Mouse (Mus musculus) adrenal gland, adult (tissue): Measurements from ENCODE around the gene Nradd.

Experiments used
- DNase-seq, 2 experiments: peaks; one replicate each; pipeline ENCODE4 v3.0.0; 2022 to 2023; ENCODE audit warnings: low spot score in 1 of 2; ENCODE audit not compliant: inconsistent age in 2 of 2

Nradd gene

DNA sequence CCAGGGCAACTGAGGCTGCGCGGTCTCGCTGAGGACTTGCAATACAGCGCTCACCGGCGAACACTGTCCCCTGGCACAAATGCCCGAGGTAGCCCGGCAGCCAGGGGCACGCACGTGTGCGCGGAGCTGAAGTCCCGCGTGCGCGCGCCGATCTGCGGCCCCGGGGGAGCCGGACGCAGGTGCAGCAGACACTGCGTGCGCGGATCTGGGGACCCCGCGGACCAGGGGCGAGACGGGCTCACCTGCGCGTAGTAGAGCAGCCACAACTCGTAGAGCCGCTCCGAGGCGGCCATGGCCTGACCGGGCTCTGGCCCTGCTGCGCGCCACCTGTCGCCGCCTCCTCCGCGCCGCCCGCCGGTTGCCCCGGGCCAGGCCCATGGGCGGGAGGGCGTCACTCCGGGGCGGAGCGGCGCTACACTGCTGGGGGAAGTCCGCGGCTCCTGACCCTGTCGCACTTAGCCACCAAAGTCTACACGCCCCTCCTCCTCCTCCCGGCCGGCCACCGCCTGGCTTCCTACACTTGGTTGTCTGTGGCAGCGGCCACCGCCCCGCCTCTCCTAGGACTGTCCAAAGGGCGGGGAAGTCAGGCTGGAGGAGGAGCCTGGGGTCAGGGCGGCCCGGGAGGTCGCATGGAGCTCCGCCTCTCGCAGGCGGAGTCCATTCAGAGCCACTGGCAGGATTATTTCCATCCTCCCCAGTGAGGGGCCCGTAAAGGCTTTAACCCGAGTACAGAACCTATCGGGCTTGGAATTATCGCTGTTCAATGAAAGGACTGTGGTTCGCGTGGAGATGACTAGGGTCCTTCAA, 29.6 kb upstream of the Nradd start, which contains the start of gene Nbeal2:
TSS of gene Nbeal2 (minus strand) at position 507 of the 807 bp plus-strand sequence.
- DNase-seq = peak; percentile 98

DNA sequence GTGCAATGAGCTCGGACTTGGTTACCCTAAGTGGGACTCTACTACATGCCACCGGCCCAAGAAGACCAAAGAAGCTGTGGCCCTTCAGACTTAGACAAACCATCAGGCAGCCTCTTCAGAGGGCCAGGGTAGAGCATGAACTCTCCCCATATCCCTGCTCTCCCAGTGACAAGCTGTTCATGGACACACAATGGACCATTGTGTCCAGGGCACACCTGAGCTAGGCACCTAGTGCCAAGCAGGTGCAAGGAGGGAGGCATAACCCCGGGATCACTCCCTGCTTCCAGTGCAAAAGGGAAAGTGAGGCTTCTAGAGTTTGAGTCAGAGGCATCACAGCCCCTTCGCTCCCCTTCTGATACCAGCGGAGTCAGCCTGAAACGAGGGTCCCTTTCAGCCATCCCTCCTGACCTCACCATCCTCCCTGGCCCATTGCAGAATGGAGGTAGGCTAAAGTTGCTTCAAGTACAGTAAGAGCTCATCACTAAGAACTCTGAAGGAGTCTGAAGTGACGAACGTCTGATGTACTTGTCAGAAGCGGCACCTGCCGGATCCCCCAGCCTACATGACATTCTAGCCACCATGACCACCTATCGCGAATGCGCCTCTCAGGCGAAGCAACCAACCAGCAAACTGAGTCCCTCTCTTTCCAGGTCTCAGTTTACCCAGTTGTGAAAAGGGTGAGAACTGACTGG, 28.9 kb upstream of the Nradd start:
- no peak for DNase-seq

DNA sequence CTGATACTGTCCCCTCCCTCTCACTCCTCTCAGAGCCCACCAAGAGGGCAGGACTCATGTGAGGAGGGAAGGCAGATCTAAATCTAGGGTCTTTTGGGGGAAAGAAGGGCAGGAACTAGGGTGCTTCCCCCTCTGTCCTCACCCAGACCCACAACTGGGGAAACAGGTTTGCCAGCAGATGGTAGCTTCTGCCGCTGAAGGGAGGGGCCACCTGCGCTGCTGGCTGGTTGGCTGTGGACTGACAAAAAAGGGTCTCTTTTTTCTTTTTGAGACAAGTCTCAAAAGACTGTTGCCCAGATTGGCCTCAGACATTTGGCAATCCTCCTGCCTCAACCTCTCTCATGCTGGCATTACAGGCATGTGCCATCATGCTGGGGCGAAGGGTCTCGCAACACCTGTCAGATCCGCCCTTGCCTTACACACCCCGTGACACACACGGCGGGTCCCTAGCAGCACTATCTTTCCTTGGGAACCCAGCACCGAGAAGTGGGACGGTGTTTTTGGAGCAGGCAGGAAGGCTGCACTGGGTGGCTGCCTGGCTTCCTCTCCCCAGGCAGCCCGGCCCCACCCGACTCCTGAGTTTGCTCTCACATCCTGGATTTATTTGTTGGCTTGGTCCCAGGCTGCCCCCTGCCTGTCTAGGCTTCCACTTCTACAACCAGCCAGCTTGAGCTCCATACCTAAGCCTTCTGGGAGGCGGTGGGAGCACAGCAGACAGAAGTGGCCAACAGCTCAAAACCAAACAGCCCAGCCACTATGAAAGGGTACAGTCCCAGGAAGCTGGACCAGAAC, 27.9 kb upstream of the Nradd start:
- peak; percentile 52 to 61 for DNase-seq

DNA sequence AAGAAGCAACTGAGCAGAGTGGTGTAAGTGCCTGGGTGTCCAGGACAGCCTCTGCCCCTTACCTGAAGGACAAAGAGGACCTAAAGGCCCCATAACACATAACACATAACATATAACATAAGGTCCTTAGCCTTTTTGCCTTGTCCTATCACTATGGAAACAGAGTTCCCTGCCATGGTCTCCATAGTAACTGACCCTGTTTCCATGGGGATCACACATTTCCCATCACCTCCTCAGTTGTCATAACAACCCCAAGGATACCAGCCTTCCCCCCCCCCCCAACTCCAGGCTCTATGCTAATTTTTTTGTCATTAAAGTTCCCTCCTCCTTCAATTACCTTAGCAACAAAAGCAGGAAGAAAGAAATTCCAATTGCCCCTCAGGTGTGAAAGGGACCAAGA, 25.5 kb upstream of the Nradd start:
- DNase-seq = no peak

DNA sequence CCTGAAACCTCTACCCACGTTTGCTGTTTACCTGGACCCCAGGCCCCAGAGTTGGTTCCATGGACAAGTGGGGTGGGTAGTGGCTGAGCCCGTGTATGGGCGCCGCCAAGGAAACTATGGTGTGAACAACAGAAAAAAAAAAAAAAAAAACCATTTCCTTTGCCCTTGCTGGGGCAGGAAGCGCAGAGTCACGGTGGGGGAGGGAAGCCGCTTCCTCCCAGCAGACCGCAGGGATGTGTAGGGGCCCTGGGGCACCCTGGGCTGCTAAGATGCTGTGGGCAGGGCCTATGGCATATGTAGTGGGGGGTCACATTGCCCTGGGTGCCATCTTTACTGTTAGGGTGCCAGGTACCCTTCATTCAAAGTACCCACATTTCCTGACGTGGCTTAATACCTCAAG, 21.0 kb upstream of the Nradd start:
- no peak for DNase-seq

DNA sequence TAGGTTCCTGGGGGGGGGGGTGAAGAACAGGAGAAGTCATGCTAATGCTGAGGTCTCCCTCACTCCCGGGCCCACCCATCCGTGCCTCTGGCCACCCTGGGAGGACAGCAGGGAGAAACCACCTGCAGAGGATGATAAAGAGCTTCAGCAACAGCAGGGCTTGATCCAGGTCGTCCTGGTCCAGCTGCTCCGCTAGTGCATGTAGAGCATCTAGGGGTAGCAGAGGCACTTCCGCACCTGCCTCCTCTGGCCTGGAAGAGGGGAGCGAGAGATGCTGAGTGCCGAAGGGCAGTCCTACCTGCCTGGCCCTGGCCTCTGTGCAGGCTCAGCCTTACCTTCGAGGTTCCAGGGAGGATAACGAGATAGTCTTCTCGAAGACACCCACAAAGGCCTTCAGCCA, 20.0 kb upstream of the Nradd start:
- DNase-seq = no peak

DNA sequence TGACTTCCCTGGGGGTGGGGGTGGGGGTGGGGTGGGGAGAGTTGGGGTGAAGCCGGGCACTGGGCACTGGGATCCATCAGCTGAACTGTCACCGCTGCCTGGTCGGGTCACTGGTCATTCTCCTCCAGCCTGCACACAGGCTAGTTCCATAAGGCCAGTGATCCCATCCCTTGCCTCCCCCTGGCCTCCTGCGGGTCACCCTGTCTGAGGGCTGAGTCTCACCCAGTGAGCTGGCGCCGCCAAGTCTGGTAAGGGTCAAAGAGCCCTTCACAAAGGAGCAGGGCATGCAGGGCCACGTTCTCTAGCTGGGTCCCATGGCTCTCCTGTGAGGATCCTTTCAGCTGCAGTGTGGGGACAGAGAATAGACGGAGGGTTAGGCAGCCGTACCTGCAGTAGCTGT, 19.5 kb upstream of the Nradd start:
- DNase-seq = no peak

DNA sequence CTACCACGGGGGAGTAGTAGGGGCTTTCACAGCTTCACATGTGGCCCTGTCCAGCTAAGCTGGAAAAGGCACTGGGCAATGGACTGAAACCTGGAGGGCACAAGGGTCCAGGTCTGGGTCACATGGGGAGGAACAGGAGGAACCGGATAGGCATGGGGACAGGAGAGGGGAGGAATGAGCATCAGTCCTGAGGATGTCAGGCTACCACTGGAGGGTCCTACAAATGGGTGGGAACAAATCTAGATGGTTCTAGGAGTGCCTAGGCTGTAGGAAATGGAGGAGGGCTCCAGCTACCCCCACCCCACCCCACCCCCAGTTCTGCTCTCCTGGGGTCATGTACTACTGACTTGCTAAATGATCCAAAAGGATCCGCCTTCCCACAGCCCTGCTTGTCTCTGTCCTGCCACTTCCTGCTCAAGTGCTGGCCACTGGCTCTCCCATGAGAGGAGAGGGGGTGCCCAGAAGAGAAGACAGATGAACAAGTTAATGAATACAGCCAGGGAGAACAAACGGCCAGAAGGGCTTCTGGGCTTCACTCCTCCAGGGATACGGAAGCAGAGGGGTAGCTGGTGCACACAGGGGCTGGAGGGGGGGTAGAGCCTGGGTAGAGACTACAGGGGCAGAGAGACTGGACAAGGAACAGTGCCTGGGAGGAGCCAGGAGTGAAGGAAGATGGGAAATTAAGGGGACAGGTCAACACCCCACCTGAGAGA, 18.7 kb upstream of the Nradd start:
- DNase-seq = no peak

DNA sequence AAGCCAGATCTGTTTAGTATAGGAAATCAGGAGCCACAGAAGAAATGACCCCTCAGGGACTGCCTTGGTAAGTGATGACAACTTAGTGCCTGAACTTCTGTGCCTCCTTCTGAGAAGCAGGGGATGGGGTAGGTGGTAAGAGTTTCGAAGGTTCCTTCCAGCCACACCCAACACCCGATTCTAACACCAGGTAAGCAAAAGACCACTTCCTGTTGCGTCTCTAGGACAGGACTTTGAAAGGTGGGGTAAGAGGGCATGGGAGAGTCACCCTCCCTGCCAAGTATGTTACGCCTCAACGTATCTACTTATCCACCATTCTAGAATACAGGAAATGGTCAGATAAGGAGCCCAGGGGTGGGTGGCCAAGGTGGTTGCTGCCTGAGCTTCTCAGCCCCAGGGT, 16.8 kb upstream of the Nradd start:
- DNase-seq = no peak

DNA sequence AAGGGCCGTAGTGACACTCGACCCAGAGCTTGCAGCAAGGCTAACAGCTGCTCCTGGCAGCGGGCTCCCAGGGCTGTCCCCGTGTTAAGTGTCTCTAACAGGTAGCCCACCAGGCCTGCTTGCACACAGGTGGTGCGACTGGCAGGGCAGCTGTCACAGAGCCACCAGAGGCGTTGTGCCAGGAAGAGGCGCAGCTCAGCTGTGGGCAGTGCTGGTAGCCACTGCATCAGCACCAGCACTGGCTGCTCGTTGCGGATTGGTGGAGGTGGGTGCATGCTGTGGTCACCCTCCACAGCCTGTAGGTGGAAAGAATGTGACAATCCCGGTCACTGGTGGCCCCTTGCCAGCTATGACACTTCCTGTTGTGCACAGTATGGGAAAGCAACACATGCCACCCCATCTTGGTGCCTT, 14.4 kb upstream of the Nradd start:
- DNase-seq = no peak

DNA sequence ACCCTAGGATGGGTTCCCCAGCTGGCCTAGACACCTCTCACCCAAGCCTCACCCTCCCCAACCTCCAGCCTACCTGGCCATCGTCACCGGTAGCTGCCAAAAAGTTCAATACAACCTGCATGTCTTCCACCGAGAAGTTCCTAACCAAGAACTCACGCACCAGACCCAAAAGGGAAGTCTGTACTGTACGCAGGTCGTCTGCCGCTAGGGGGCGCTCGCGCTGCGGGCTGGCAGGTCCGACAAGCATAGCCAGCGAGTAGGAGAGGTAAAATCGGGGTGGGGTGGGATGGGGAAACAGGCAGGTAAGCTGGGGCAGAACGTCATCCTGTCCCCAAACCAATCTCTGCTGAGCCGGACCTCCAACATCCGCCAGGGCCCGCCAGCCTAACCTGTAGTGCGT, 11.0 kb upstream of the Nradd start:
- DNase-seq = peak; percentile 83 to 95

DNA sequence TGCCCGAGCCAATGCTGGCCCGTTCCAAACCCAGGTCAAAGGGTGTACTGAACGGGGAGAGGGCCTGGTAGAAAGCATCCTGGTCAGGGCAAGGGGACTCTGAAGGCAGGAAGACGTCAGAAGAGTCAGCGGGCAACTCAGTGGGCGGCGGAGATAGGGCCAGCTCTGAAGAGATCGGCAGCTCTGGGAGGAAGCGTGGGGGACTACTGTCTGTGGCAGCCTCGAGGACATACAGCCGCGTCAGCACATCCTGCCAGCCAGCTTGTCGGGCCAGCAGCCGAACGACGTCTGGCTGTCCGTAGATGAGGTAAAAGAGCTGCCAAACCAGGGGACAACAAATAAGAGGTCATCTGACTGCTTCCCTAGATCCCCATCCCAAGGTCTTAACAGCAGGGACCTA, 9.6 kb upstream of the Nradd start:
- no peak for DNase-seq

DNA sequence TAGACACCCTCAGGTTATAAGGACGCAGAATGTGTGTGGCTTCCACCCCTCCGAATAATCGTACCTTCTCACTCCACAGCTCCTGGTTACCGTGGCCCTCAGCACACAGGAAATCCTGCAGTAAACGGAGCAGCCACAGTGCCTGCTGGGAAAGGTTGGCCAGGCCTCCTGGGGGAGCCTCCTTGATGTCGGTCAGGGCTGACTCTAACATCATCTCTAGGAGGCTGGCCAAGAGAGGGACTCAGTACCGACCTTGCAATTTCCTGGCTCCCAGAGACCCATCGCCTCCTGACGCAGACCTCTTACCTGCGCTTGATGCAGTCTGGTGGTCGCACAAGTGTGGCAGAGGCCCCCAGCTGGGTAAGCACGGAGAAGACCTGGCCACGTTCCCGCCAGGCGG, 8.4 kb upstream of the Nradd start:
- peak in 1 of 2 experiments; percentile 80 for DNase-seq

DNA sequence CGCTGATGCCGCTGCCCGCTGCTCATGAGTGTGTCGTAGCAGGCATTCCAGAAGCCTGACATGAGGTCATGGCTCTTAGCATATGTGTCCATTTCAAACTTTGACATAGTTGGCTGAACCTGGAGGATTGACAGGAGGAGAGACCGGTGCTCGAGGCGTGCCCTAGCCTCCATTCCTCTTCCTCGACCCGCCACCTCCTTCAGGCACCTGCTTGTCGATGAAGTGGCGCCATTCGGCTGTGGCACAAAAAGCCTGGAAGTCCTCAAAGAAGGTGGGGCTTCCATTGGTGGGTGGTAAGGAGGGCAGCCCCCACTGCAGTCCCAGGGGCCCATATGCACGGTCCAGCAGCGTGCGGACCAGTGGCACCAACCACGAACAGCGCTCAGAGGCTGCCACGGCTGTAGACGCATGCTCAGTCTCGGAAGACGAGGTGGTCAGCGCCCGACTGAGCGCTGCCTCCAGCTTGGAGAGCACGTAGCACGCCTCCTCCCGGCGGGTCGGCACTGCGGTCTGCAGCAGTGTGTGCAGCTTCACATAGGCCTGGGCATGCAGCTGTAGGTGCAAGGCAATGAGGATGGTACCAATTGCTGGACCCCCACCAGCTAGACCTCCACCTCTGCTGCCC, 7.5 kb upstream of the Nradd start:
- DNase-seq = peak in 1 of 2 experiments; percentile 60

DNA sequence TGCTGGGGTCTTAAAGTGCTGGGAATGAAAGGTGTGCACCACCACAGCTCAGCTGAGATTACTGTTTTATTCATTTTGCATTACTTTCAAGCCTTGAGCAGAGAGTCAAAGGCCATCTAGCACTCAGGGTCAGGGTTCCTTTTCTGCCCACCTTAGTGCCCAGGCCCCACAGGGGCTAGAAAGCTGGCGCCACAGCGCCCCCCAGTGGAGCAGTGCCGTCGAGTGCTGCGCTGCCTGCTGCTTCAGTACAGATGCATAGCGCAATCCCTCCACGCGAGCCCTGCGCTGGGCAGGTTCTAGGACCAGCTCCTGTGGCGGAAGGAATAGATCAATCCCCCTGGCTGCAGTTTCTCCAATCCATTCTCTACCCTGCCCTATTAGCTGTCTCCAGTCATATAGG, 6.9 kb upstream of the Nradd start:
- DNase-seq = peak; percentile 63 to 83

DNA sequence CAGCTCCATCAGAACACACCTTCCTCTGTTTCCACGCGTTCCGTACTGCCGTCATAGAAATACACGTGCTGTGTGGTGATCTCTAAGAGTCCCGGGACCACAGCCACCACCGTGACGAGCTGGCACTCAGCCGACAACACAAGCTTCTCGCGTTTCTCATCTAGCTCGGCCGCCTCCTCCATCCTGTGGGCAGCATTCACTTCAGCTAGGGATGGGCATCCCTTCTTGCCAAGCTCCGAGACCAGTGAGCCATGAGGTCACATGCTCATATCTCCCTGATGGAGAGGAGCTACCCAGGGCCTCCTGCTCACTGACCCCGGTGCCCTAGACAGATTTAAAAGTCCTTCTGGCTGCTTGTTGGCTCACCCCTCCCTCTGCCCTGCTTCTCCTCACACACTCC, 5.9 kb upstream of the Nradd start:
- DNase-seq = no peak

DNA sequence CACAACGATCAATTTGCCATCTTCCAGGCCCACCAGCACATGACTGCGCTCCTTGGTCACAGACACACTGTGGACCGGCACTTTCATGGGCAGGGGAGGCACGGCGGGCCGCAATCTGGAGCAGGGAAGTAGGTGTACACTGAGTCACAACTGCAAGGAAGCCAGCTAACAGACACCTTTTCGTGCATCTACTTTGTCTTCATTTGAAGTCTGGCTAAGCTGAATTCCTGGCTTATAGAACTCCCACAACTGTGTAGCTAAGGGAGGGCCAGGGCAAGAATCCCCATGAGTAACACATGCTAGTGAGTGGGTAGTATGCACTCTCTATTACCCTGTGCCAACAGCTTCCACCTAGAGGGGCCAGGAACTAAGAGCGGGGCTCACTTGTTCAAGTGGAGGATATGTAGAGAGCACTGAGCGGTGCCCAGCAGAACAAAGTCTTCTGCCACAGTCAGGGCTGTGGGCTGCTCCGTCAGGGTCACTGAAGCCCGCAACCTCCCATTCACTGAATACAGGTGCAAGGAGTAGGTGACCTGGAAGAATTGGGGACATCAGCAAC, 1.2 kb upstream of the Nradd start:
- no peak for DNase-seq

DNA sequence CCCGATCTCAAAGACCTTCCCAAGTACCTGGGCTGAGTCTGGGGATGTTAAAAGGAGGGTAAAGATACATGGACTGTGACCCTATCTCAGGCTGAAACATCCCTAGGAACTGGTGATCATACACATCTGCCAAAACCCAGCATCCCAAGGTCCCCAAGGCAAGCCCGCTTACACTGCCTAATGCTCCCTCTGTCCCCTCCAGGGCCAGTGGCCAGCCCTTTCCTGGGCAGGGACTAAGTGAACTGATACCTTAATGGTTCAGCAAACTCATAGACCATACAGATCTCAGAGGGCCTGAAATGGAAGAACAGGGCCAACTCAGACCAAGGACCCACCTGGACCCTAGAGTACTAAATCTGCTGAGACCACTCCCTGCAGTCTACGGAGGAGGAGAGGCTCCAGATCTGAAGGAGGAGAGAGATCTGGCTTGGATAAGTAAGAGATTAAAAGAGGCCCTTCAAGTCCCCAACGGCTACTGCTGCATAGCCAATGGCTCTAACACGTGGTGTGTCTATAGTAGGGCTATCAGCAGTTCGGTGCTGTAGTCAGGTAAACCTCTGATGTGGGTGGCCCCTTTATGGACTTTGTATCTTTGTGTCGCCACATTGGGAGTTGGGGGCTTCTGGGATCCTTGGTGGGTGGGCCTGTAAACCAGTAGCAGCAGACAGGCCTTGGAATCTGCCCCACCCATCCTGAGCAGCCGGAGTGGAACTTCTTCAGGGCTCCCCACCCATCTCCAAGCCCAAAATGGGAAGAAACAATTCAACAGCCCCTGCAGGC, 646 bp downstream of the Nradd start:
- peak in 1 of 2 experiments; percentile 47 for DNase-seq

DNA sequence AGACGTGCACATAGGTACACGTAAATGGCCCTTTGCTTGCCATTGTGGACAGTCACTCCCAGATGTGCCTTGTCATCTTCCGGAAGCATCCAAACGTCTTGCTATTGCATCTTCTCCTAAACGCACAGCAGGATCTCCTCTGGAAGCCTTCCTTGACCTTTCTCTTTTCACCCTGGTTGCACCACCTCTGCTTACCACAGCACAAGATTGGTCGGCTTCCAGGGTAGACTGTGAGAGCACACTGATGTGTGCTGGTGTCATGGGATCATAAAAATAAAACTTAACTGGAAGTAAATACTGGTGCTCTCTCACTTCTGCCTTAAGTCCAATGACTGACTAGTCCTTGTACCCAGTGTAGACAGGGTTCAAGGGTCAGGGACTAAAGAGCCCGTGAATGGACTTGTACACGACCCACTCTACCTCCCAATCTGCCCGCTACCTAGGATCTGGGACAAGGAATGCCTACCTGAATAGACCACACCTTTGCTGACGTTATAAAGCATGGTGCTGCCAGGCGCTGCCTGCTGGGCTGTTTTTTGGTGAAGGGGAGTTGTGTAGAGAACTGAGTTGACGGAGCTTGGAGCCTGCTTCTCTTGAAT, 1.5 kb downstream of the Nradd start:
- DNase-seq = peak in 1 of 2 experiments; percentile 68
